Mouse (Mus musculus): ENCODE results near the gene Taf4. TPM values are rescaled to one million over a fixed set of nuclear protein-coding genes. Genes with fewer than 3 reads are reported as not detected.

Taf4 gene
- polyA plus RNA-seq (2015; fragmentation: Nextera tagmentation; extraction: Ambion mirVana): 1.7 and 1.9 TPM in 2 replicates

DNA sequence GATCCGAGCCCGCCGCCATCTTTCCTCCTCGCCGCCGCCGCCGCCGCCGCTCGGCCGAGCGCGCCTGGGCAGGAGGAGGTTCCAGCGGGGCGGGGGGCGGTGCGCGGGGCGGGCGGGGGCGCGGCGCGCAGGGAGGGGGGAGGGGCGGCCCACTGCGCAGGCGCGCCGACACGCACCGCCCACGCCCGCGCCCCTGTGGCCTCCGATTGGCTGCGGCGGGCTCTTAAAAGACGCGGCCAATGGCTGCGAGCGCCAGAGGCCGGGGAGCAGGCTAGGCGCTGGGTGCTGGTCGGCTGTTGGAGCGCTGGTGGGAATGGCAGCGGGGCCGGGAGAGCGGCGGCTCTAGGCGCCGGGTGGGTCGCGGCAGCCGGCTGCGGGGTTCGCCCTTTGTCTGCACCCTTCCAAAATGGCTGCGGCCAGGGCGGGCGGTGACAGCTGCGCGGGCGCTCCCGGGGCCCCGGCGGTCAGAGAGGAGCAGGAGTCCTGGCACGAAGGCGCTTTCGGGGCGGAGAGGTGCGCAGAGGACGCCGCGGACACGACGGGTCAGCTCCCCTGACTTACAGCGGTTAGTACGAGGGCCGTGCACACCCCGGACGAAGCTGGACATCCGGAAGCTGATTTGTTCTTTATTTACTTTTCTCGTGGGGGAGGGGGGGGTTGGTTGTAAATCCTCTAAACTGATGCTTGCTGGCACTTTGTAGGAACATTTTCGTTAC lies at the start of gene Taf4:
Gene Taf4 (minus strand): TSS at position 19 of the 716 bp plus-strand sequence.
- ATAC-seq (ENCODE audit: insufficient read depth): peak; percentile 88
- Histone ChIP-seq H3K36me3 (replicated peaks) (no peaks in the 10 kb centered on the region), H3K4me1 (replicated peaks) (peaks cover 46% of the 10 kb centered on the region), H3K9me3 (replicated peaks) (no peaks in the 10 kb centered on the region), H3K4me3 (replicated peaks) (peak within 1 kb of the TSS; percentile 90), H3K27me3 (no peaks in the 10 kb centered on the region), H3K27ac (replicated peaks) (peak within 1 kb of the TSS; percentile 92), H3K4me2 (peak within 1 kb of the TSS; percentile 96), H3K9ac (peak within 1 kb of the TSS; percentile 95)
- WGBS (ENCODE audit: insufficient replicate concordance): 0% methylated on average over 74 of the region's 84 CpGs

DNA sequence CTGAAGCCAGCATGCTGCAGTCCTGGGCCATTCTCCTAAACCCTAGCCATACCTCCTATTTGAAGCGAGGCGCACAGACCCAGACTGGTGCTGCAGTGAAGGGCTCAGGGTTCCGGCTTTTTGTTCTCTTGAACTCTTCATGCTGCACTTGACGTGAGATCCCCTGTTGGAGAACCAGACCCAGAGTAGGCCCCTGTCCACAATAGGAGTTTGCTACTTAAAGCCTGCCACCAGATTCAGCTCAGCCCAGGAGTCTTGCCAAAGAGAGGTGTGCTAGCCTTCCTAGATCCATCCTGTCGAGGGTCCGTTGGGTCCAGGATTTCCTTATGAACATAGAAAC lies 49.4 kb upstream of the Taf4 start:
- no peak for ATAC-seq (ENCODE audit: insufficient read depth)
- peaks cover 30% of the 10 kb centered on the region for H3K27me3 ChIP-seq
- H3K27ac ChIP-seq (replicated peaks): 0 out of 2 replicates have a peak overlapping the region, but pooled peaks have one; percentile 96
- WGBS (ENCODE audit: insufficient replicate concordance): 19% methylated on average over 6 of the region's 6 CpGs
- peak overlapping the region; percentile 86 for H3K9ac ChIP-seq
- H3K4me2 ChIP-seq: peak overlapping the region; percentile 99
- peak overlapping the region; percentile 93 for H3K4me3 ChIP-seq (replicated peaks)
- H3K4me1 ChIP-seq (replicated peaks): peaks cover 40% of the 10 kb centered on the region
- no peaks in the 10 kb centered on the region for H3K9me3 ChIP-seq (replicated peaks)
- H3K36me3 ChIP-seq (replicated peaks): peaks cover 30% of the 10 kb centered on the region

DNA sequence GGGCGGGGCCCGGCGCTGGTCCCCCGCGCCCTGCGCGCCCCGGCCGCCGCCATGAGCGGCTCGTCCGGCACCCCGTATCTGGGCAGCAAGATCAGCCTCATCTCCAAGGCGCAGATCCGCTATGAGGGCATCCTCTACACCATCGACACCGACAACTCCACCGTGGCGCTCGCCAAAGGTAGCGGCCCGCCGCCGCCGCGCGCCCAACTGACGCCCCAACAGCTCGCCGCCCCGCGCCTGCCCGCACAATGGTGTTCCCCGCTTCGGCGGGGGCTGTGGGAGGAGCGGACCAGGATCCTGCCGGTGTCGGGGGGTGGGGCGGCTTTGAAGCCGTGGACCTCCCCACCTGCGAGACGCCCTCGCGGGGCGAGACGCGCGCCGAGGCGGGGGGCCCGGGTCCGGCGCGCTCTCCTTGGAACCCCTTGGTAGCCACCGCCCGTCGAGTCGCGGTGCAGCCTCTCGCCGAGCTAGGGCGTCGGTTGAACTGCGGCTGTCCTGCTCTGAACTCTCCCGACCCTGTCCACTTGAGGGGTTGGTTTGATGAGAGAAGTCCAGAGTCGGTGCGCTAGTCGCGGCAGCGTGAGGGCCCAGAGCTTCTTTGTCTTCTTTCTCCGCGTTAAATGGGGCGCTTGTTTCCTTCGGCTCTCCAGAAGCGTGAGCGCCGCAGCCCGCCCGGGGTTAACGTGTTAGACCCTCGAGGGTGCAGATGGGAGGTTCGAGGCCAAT lies 48.9 kb upstream of the Taf4 start:
- Histone ChIP-seq H3K9ac (peak overlapping the region; percentile 86), H3K27ac (replicated peaks) (peak overlapping the region; percentile 96), H3K4me1 (replicated peaks) (peaks cover 40% of the 10 kb centered on the region), H3K36me3 (replicated peaks) (peaks cover 25% of the 10 kb centered on the region), H3K27me3 (peaks cover 35% of the 10 kb centered on the region), H3K9me3 (replicated peaks) (no peaks in the 10 kb centered on the region), H3K4me2 (peak overlapping the region; percentile 99), H3K4me3 (replicated peaks) (peak overlapping the region; percentile 93)
- peak; percentile 1 for ATAC-seq (ENCODE audit: insufficient read depth)
- under 1% methylated on average over 84 of the region's 84 CpGs for WGBS (ENCODE audit: insufficient replicate concordance)

DNA sequence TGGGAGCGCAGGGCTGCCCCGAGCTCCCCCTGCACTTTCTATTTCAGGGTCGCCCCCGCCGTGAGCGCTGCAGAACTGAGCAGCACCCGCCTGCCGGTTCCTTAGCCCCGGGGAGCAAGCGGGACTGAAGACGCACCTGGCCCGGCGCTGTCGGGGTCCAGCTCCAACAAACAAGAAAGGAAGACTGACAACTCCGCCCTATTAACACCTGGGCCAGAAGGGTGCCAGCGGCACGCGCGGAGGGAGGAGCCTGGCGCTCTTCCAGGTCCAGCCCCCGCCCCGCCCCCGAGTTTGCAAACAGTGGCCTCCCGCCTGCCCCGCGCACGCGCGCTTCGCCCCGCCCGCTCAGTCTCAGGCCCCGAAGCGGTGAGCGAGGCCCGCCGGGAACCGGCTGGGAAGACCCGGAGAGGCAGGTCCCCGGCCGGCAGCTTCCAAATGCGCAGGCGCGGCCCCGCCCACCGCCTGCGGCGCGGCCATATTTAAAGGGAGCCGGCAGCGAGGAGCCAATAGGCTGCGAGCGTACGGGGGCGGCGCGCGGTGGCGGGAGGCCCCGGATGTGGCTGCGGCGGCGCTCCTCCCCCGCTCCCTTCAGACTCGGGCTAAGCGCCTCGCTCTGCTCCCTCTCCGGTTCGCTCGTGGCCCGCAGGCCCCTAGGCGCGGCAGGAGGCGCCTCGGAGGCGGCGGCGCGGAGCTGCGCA lies 48.1 kb upstream of the Taf4 start, which contains the start of gene Lsm14b:
Gene Lsm14b (plus strand): TSS at position 587 of the 698 bp plus-strand sequence.
- peaks cover 19% of the 10 kb centered on the region for H3K36me3 ChIP-seq (replicated peaks)
- ATAC-seq (ENCODE audit: insufficient read depth): peak; percentile 95
- H3K4me2 ChIP-seq: peak within 1 kb of the TSS; percentile 99
- 1% methylated on average over 80 of the region's 80 CpGs for WGBS (ENCODE audit: insufficient replicate concordance)
- peak within 1 kb of the TSS; percentile 93 for H3K4me3 ChIP-seq (replicated peaks)
- H3K9me3 ChIP-seq (replicated peaks): no peaks in the 10 kb centered on the region
- peaks cover 40% of the 10 kb centered on the region for H3K4me1 ChIP-seq (replicated peaks)
- H3K27me3 ChIP-seq: peaks cover 40% of the 10 kb centered on the region
- peak within 1 kb of the TSS; percentile 86 for H3K9ac ChIP-seq
- H3K27ac ChIP-seq (replicated peaks): peak within 1 kb of the TSS; percentile 96

DNA sequence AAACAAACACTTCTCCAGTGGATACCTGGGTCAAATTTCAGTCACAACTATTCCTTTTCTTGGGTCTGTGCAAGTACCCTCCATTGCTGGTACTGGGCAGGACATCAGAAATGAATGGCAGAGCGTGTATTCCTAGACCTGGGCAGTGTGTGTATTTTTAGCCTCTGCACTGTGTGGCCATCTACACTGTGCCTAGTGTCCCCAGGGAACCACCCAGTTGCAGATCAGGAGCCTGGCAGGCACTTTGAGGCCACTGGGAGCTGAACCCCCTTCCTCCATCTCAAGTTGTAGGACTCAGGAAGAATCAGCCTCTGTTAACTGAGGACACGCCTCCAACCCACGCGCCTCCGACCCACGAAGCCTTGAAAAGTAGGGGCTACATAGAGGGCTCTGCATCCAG lies 46.3 kb upstream of the Taf4 start:
- H3K4me3 ChIP-seq (replicated peaks): no peak overlapping the region
- H3K9ac ChIP-seq: no peak overlapping the region
- no peak overlapping the region for H3K27ac ChIP-seq (replicated peaks)
- no peak for ATAC-seq (ENCODE audit: insufficient read depth)
- H3K4me1 ChIP-seq (replicated peaks): peaks cover 36% of the 10 kb centered on the region
- H3K4me2 ChIP-seq: no peak overlapping the region
- WGBS (ENCODE audit: insufficient replicate concordance): 58% methylated on average over 6 of the region's 6 CpGs
- H3K36me3 ChIP-seq (replicated peaks): peaks cover 2% of the 10 kb centered on the region
- H3K9me3 ChIP-seq (replicated peaks): no peaks in the 10 kb centered on the region
- H3K27me3 ChIP-seq: peaks cover 46% of the 10 kb centered on the region

DNA sequence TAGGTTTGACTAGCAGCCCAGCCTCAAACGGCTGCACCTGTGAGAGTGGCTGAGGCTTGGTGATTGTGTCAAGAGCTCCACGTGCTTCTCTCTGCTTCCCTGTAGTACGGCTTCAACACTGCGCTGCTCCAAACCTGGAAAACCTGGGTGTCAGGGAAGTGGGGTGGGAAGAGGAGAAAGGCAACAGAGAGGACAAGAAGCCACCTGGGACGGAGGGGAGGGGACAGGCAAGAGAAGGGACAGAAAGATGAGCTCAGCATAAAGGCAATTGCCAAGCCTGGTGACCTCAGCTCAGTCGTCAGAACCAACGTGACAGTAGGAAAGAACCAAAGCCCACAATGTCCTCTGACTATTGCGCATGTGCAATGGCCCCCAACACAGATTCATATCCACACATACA lies 44.5 kb upstream of the Taf4 start:
- Histone ChIP-seq H3K9ac (no peak overlapping the region), H3K4me2 (no peak overlapping the region), H3K4me3 (replicated peaks) (no peak overlapping the region), H3K4me1 (replicated peaks) (peaks cover 19% of the 10 kb centered on the region), H3K36me3 (replicated peaks) (no peaks in the 10 kb centered on the region), H3K9me3 (replicated peaks) (no peaks in the 10 kb centered on the region), H3K27me3 (peaks cover 46% of the 10 kb centered on the region), H3K27ac (replicated peaks) (no peak overlapping the region)
- ATAC-seq (ENCODE audit: insufficient read depth): no peak
- WGBS (ENCODE audit: insufficient replicate concordance): 51% methylated on average over 8 of the region's 8 CpGs

DNA sequence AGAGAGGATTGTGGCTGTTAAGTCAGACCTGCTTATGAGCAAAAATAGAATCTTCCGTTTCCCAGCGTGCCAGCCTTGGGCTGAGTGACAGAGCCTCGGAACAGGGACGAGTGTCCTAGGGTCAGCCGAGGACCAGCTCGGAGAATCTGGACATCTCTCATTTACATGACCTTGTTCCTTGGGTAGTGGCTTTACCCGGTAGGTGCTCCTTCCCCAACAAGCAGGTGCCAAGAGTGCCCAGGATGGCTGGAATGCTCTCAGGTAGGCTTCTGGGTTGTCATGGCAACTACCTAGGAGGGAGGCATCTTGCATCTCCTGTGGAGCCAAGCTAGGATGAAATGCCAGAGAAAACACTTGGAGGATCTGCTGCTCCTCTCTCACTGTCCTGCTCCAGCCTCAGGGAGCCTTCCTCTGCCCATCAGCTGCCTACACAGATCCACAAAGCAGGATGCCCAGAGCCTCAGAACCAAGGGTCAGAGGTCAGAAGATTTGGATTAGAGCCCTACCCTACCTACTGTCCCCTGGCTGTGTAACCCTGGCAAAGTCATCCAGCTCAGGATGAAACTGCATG lies 43.7 kb upstream of the Taf4 start:
- Histone ChIP-seq H3K9me3 (replicated peaks) (no peaks in the 10 kb centered on the region), H3K36me3 (replicated peaks) (no peaks in the 10 kb centered on the region), H3K9ac (no peak overlapping the region), H3K4me1 (replicated peaks) (peaks cover 11% of the 10 kb centered on the region), H3K27me3 (peaks cover 46% of the 10 kb centered on the region), H3K27ac (replicated peaks) (no peak overlapping the region), H3K4me2 (no peak overlapping the region), H3K4me3 (replicated peaks) (no peak overlapping the region)
- 66% methylated on average over 7 of the region's 7 CpGs for WGBS (ENCODE audit: insufficient replicate concordance)
- ATAC-seq (ENCODE audit: insufficient read depth): no peak

DNA sequence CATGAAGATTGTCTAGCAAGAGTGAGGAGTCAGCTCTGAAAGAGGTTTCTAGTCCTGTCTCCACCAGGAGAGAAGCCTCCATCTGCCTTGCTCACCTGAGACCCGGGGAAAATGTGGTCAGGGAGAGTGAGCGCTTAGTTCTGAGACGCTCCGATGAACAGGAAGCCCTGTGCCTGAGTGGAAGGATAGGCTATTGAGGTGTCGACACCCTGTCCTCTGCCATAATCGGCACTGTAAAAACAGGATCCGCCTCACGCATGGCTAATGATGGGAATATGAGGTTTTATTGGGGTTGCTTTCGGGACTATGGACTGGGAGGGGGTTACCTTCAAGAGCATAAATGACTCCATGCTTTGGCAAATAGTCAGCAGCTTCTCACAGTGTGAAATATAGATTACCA lies 42.1 kb upstream of the Taf4 start:
- no peak for ATAC-seq (ENCODE audit: insufficient read depth)
- Histone ChIP-seq H3K4me3 (replicated peaks) (no peak overlapping the region), H3K9ac (no peak overlapping the region), H3K36me3 (replicated peaks) (no peaks in the 10 kb centered on the region), H3K4me1 (replicated peaks) (peaks cover 2% of the 10 kb centered on the region), H3K27ac (replicated peaks) (no peak overlapping the region), H3K27me3 (peaks cover 48% of the 10 kb centered on the region), H3K9me3 (replicated peaks) (no peaks in the 10 kb centered on the region), H3K4me2 (no peak overlapping the region)
- 69% methylated on average over 9 of the region's 9 CpGs for WGBS (ENCODE audit: insufficient replicate concordance)

DNA sequence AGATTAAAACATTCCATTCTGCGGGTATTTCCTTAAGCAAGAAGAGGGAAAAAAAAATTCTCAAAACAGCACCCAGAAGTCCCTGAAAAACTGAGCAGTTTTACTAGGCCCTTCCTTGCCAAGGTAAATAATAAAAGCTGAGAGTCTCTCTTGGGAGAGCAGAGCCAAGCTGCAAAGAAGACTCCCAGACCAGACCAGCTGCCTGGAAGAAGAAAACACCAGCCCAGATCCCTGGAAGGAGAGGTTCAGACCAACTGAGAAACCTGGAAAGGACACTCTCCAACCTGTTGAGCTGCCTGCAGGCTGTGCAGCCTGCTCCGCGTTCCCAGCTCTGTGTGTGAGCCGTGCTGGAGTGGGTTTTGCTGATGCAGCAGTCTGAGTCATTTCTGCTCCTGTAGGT lies 41.2 kb upstream of the Taf4 start:
- no peaks in the 10 kb centered on the region for H3K36me3 ChIP-seq (replicated peaks)
- WGBS (ENCODE audit: insufficient replicate concordance): 63% methylated on average over 4 of the region's 4 CpGs
- H3K27ac ChIP-seq (replicated peaks): no peak overlapping the region
- H3K4me3 ChIP-seq (replicated peaks): no peak overlapping the region
- no peaks in the 10 kb centered on the region for H3K4me1 ChIP-seq (replicated peaks)
- peaks cover 39% of the 10 kb centered on the region for H3K27me3 ChIP-seq
- no peak for ATAC-seq (ENCODE audit: insufficient read depth)
- no peak overlapping the region for H3K9ac ChIP-seq
- no peaks in the 10 kb centered on the region for H3K9me3 ChIP-seq (replicated peaks)
- no peak overlapping the region for H3K4me2 ChIP-seq

DNA sequence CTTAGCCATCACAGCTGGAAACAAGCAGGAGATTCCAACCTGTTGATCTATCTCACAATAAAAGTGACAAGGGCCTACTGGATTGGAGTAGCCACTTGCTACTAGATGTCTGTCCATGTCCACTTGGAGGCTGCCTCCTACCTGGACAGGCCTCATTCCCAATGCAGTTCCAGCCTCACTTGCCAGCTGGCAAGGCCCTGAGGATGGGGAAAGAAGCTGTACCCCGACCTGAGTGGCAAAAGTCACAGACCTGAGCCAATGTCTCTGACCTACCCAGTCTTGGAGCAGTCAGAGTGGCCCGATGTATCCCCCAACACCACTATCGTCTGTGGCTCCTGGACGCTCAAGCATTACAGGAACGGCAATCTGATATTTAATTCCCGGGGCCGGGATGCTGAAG lies 37.2 kb upstream of the Taf4 start:
- H3K4me3 ChIP-seq (replicated peaks): no peak overlapping the region
- H3K36me3 ChIP-seq (replicated peaks): no peaks in the 10 kb centered on the region
- H3K4me2 ChIP-seq: no peak overlapping the region
- no peaks in the 10 kb centered on the region for H3K4me1 ChIP-seq (replicated peaks)
- no peak for ATAC-seq (ENCODE audit: insufficient read depth)
- H3K9ac ChIP-seq: no peak overlapping the region
- no peaks in the 10 kb centered on the region for H3K9me3 ChIP-seq (replicated peaks)
- peaks cover 11% of the 10 kb centered on the region for H3K27me3 ChIP-seq
- no peak overlapping the region for H3K27ac ChIP-seq (replicated peaks)
- 72% methylated on average over 7 of the region's 7 CpGs for WGBS (ENCODE audit: insufficient replicate concordance)

DNA sequence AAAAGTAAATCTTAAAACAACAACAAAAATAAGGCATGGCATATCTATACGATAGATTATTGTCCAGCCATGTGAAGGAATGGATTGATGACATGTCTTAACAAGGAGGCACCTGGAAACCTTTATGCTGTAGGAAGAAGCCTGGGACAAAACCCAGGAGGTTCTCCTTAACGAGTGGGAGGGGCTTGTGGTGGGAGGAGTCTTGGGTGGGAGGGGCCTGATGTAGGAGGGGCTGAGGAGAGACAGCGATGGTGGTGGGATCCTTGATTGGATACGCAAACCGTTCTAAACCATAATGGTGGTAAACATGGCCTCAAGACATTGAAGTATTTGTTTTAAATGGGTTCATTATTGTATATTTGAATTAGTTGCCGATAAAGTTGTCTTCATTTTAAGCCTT lies 34.9 kb upstream of the Taf4 start:
- ATAC-seq (ENCODE audit: insufficient read depth): no peak
- Histone ChIP-seq H3K27me3 (peaks cover 7% of the 10 kb centered on the region), H3K9ac (no peak overlapping the region), H3K36me3 (replicated peaks) (no peaks in the 10 kb centered on the region), H3K4me3 (replicated peaks) (no peak overlapping the region), H3K27ac (replicated peaks) (no peak overlapping the region), H3K4me2 (no peak overlapping the region), H3K9me3 (replicated peaks) (no peaks in the 10 kb centered on the region), H3K4me1 (replicated peaks) (no peaks in the 10 kb centered on the region)
- 72% methylated on average over 6 of the region's 6 CpGs for WGBS (ENCODE audit: insufficient replicate concordance)
